In the genomic region with DNA sequence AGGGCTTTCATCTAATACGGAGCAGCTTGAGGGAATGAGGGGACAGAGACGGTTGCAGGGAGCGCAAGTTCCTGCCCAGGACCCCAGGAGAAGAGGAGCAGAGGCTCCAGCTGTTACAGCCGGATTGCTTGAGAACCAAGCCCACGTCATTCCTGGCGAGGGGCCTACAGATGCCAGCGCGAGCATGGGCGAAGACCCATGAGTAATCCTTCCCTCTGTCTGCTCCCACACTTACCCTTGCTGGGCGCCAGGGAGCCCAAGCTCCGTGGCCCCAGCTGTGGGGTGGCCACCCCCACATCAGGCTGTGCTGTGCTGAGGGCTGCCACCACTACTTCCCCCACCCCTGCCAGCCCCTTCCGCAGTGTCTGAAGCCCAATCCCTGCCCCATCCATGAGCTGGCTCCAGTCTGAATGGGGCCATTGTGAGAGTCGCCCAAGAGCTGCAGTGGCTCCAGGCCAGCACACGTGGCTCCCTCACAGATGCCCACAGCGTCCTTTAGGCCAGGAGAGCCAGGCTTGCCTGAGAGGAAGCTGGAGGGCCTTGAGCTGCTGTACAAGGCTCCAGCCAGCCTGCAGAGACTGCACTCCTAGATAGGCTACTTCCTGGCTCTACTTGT, we compare ENCODE assay signal across 9 mouse cellular contexts. TPM values are rescaled to one million over a fixed set of nuclear protein-coding genes. Genes with fewer than 3 reads are reported as not detected.
DNase-seq lines count a peak whose midpoint lies in the region; ATAC-seq and TF ChIP-seq lines count a peak whose summit lies in the region.
"Had no signal": no experiment of that assay in that cellular context is flagged by ENCODE, and none has a peak within 500 bp of the region (broad histone marks: within the 10 kb centered on the region; RNA-seq: fewer than 3 reads in every experiment).

No protein-coding gene starts in this region.

- H3K27me3 ChIP-seq in liver, adult 2 months (ENCODE audit: control insufficient read depth, insufficient read depth, low read length) = no peaks in the 10 kb centered on the region
- no peaks in the 10 kb centered on the region for H3K27me3 ChIP-seq in heart, embryonic 13.5 days (replicated peaks)

- H3K4me2 ChIP-seq in heart, embryonic 13.5 days = 0 out of 2 replicates have a peak overlapping the region, but pooled peaks have one; percentile 13

- H3K9me3 ChIP-seq in heart, embryonic 13.5 days = no peaks in the 10 kb centered on the region

- TF ChIP-seq CTCF in liver, adult 2 months (IDR thresholded peaks at IDR 0.05; ENCODE audit: low read depth, low read length) = no peak
- TF ChIP-seq CTCF in left cerebral cortex, adult 2 months (IDR thresholded peaks at IDR 0.05) = no peak

- intact Hi-C loops in left cerebral cortex, adult 2 months (cut with DNase I) = no loop called here

- H3K9ac ChIP-seq in liver, adult 2 months (ENCODE audit: low read depth, low read length) = peak overlapping the region; percentile 11; the same call in 1 of the 2 replicates
- peak overlapping the region; percentile 48; the same call in 1 of the 2 replicates for H3K9ac ChIP-seq in heart, embryonic 13.5 days
- H3K9ac ChIP-seq: liver, embryonic 14.5 days had no signal

- H3K36me3 ChIP-seq in liver, adult 2 months (ENCODE audit: control insufficient read depth, insufficient read depth, low read length) = no peaks in the 10 kb centered on the region
- no peaks in the 10 kb centered on the region for H3K36me3 ChIP-seq in heart, embryonic 13.5 days

- peak; percentile 45; the same call in 1 of the 2 replicates for ATAC-seq in common myeloid progenitor, adult 5-6 weeks (replicated peaks; ENCODE audit: low read depth, poor library complexity, severe bottlenecking)
- ATAC-seq in heart, embryonic 13.5 days (ENCODE audit: extremely low read depth, insufficient number of reproducible peaks, low FRiP score, low TSS enrichment) = no peak
- 0 out of 2 replicates have a peak, but pooled peaks have one; percentile 26 for ATAC-seq in megakaryocyte progenitor cell, adult 5-6 weeks (replicated peaks; ENCODE audit: poor library complexity)

- H3K4me3 ChIP-seq in liver, adult 2 months (ENCODE audit: insufficient read depth, low read depth, low read length) = no peak overlapping the region
- no peak overlapping the region for H3K4me3 ChIP-seq in heart, embryonic 13.5 days
- peak overlapping the region; percentile 11; the same call in 1 of the 2 replicates for H3K4me3 ChIP-seq in left cerebral cortex, adult 2 months

- no peak overlapping the region for H3K27ac ChIP-seq in liver, adult 2 months (replicated peaks; ENCODE audit: insufficient read depth, low read depth, low read length)
- H3K27ac ChIP-seq in heart, embryonic 13.5 days (replicated peaks) = peak overlapping the region; percentile 75
- H3K27ac ChIP-seq in left cerebral cortex, adult 2 months = peak overlapping the region; percentile 48; the same call in 1 of the 2 replicates
- H3K27ac ChIP-seq: liver, embryonic 14.5 days had no signal

- no peak for TF ChIP-seq POLR2A in liver, adult 2 months (IDR thresholded peaks at IDR 0.05; ENCODE audit: extremely low read depth, insufficient read depth, low read length)

- peaks cover 13% of the 10 kb centered on the region for H3K4me1 ChIP-seq in liver, adult 2 months (ENCODE audit: control insufficient read depth, insufficient read depth, low read length)
- H3K4me1 ChIP-seq in heart, embryonic 13.5 days = peaks cover 35% of the 10 kb centered on the region

- DNase-seq in liver, adult 2 months (ENCODE audit: extremely low read depth, low read depth, low spot score) = no peak
- DNase-seq in liver = no peak
- peak; percentile 37 to 71 for DNase-seq in left cerebral cortex, adult 2 months (ENCODE audit: extremely low spot score in 1 of 2, low spot score in 2 of 2)
- DNase-seq in ovary, postnatal 14 days (ENCODE audit: low spot score) = no peak
- no peak for DNase-seq in kidney, adult 18-20 months

- 81% methylated on average over 15 of the region's 15 CpGs for WGBS in liver, adult 2 months
- WGBS in heart, embryonic 13.5 days = 58% methylated on average over 15 of the region's 15 CpGs

- H3K79me2 ChIP-seq in liver, adult 2 months (ENCODE audit: control insufficient read depth, insufficient read depth, low read length) = no peaks in the 10 kb centered on the region

RNA-seq across cellular contexts. Expression of gene Clic4, which starts 25.4 kb away (rescaled TPM):
- total RNA-seq in liver, adult 2 months (2014; rRNA removed) = 23.0 and 27.7 TPM in 2 replicates
- 23.4 and 30.8 TPM in 2 replicates for polyA plus RNA-seq in liver, adult 2 months (2012; rRNA removed)
- 79.0 and 80.4 TPM in 2 replicates for total RNA-seq in common myeloid progenitor, adult 5-6 weeks (2017)
- 202 and 213 TPM in 2 replicates for polyA plus RNA-seq in heart, embryonic 13.5 days (2015; fragmentation: Nextera tagmentation; extraction: Ambion mirVana)
- total RNA-seq in left cerebral cortex, adult 2 months (2021) = 10 to 100 TPM; 29.5 to 34.3 TPM
- 28.2 and 34.1 TPM in 2 replicates for total RNA-seq in megakaryocyte progenitor cell, adult 5-6 weeks (2015)
- 29.9 and 35.1 TPM in 2 replicates for total RNA-seq in megakaryocyte progenitor cell, adult 5-6 weeks (2017)

RNA-seq across cellular contexts. Expression of gene Srrm1, which starts 55.1 kb away (rescaled TPM):
- 15.0 and 18.8 TPM in 2 replicates for total RNA-seq in liver, adult 2 months (2014; rRNA removed)
- 8.2 and 8.9 TPM in 2 replicates for polyA plus RNA-seq in liver, adult 2 months (2012; rRNA removed)
- total RNA-seq in common myeloid progenitor, adult 5-6 weeks (2017) = 206 and 227 TPM in 2 replicates
- 141 and 146 TPM in 2 replicates for polyA plus RNA-seq in heart, embryonic 13.5 days (2015; fragmentation: Nextera tagmentation; extraction: Ambion mirVana)
- 100 to 1,000 TPM; 133 to 139 TPM for total RNA-seq in left cerebral cortex, adult 2 months (2021)
- 204 and 218 TPM in 2 replicates for total RNA-seq in megakaryocyte progenitor cell, adult 5-6 weeks (2015)
- 112 and 141 TPM in 2 replicates for total RNA-seq in megakaryocyte progenitor cell, adult 5-6 weeks (2017)

Comparison
In these comparisons a context has a peak if more than half of its experiments do, and no peak if none do; other contexts are left out.
1. DNase-seq: peak in left cerebral cortex, adult 2 months (2 of 2); none in liver, adult 2 months (single experiment), liver (single experiment), ovary, postnatal 14 days (single experiment) and kidney, adult 18-20 months (single experiment).